Mouse (Mus musculus) testis, adult 2 months (tissue): ENCODE data around the gene Gpx1.

Experiments used
- CTCF ChIP-seq: fragments of 200-500 bp; IDR thresholded peaks from 2 replicates; pipeline ENCODE4 v1.5.1; 2012; ENCODE audit warnings: low read depth, mild to moderate bottlenecking, inconsistent platforms, low read length, moderate library complexity; ENCODE audit not compliant: control insufficient read depth, insufficient read depth, insufficient replicate concordance
- POLR2A ChIP-seq: fragments of 200-500 bp; IDR thresholded peaks from 2 replicates; pipeline ENCODE4 v1.6.1; 2012; ENCODE audit warnings: low read depth, mild to moderate bottlenecking, inconsistent platforms, low read length, moderate library complexity; ENCODE audit not compliant: control insufficient read depth

- TF ChIP-seq POLR2A (no peak), CTCF (no peak)
Observed at GRCm38 (mm10) chr9:108308141-108308540, 30.6 kb upstream of the Gpx1 start.
